ENCODE assay signal across 25 mouse cellular contexts in genomic region chr2:76002899-76003298, GRCm38 (mm10). TPM values are rescaled to one million over a fixed set of nuclear protein-coding genes. Genes with fewer than 3 reads are reported as not detected.
"Had no signal": no experiment of that assay in that cellular context is flagged by ENCODE, and none has a peak within 500 bp of the region (broad histone marks: within the 10 kb centered on the region; RNA-seq: fewer than 3 reads in every experiment).

No protein-coding gene starts in this region.

- H3K27me3 ChIP-seq: limb, embryonic 12.5 days; limb, embryonic 15.5 days; midbrain, embryonic 12.5 days; neural tube, embryonic 12.5 days; stomach, embryonic 15.5 days had no signal

- H3K4me3 ChIP-seq: kidney, embryonic 15.5 days; left cerebral cortex, adult 2 months; limb, embryonic 12.5 days; limb, embryonic 15.5 days; midbrain, embryonic 12.5 days; myocyte; neural tube, embryonic 12.5 days; stomach, embryonic 15.5 days had no signal

- DNase-seq: kidney, adult 8-10 months; kidney, postnatal 10 days; kidney, postnatal 36 days; layer of hippocampus, postnatal 36 days; left cerebral cortex, postnatal 4 days; liver, postnatal 0 days; lung, embryonic 14.5 days; retina, postnatal 1 day; right cerebral cortex, postnatal 25 days; spleen, adult 18-20 months; thymus, postnatal 36 days had no signal

- H3K9ac ChIP-seq: kidney, embryonic 15.5 days; limb, embryonic 12.5 days; limb, embryonic 15.5 days; liver, embryonic 14.5 days; liver, postnatal 0 days; lung, embryonic 14.5 days; midbrain, embryonic 12.5 days; neural tube, embryonic 12.5 days; stomach, embryonic 15.5 days had no signal

- H3K9me3 ChIP-seq: kidney, embryonic 15.5 days; limb, embryonic 12.5 days; limb, embryonic 15.5 days; midbrain, embryonic 12.5 days; neural tube, embryonic 12.5 days; stomach, embryonic 15.5 days had no signal

- H3K4me2 ChIP-seq: kidney, embryonic 15.5 days; limb, embryonic 12.5 days; limb, embryonic 15.5 days; liver, embryonic 11.5 days; lung, embryonic 14.5 days; midbrain, embryonic 12.5 days; neural tube, embryonic 12.5 days; stomach, embryonic 15.5 days had no signal

- H3K36me3 ChIP-seq: kidney, embryonic 15.5 days; limb, embryonic 12.5 days; limb, embryonic 15.5 days; midbrain, embryonic 12.5 days; neural tube, embryonic 12.5 days; stomach, embryonic 15.5 days had no signal

- H3K27ac ChIP-seq: kidney, embryonic 15.5 days; left cerebral cortex, adult 2 months; limb, embryonic 12.5 days; limb, embryonic 15.5 days; liver, embryonic 14.5 days; macrophage; midbrain, embryonic 12.5 days; neural tube, embryonic 12.5 days; stomach, embryonic 15.5 days had no signal

- ATAC-seq: liver, postnatal 0 days; lung, postnatal 0 days; midbrain, embryonic 16.5 days had no signal

RNA-seq across cellular contexts. Expression of gene Ttc30a2, which starts 24.9 kb away (rescaled TPM):
- total RNA-seq: megakaryocyte, adult 5-6 weeks had no signal
- polyA plus RNA-seq: macrophage had no signal
